Mouse (Mus musculus) megakaryocyte, embryonic 14.5 days (primary cell): ENCODE measurements around the gene Thoc7.

Experiments
- FLI1 ChIP-seq: IDR thresholded peaks from 2 replicates; pipeline ENCODE4 v1.6.1; 2012; ENCODE audit warnings: low read length, inconsistent platforms, mixed read lengths
- GATA1 ChIP-seq: IDR thresholded peaks from 3 replicates; pipeline ENCODE4 v1.6.1; 2012; ENCODE audit warnings: mixed read lengths, low read length, inconsistent platforms, borderline replicate concordance

- TF ChIP-seq GATA1 (no peak), FLI1 (no peak)
Observed at GRCm38 (mm10) chr14:13901611-13902067, 60.0 kb downstream of the Thoc7 start.
